Mouse (Mus musculus) CH12.LX (cell line): ENCODE measurements at regions not wholly inside any gene's neighbourhood (a gene's known extent, or its start where the extent isn't known, plus 50 kb on each side); places are given as distances from the start of the nearest gene placed in this dataset.

Source experiments
- DNase-seq: peaks from one replicate; pipeline ENCODE4 v3.0.0-alpha.2; 2013; ENCODE audit errors: extremely low read depth
- H3K27ac ChIP-seq: 2 replicates; pipeline ENCODE4 v1.5.1; 2012; ENCODE audit warnings: low read depth, mild to moderate bottlenecking, control low read depth, moderate library complexity; ENCODE audit not compliant: insufficient read depth
- H3K27me3 ChIP-seq: replicated peaks from 2 replicates; pipeline ENCODE3; 2012; ENCODE audit warnings: inconsistent platforms
- H3K36me3 ChIP-seq, 2 experiments: replicated peaks in 1 of 2; 2 replicates each; pipeline versions ENCODE3 to v1.6.1; 2012; ENCODE audit warnings: inconsistent platforms in 1 of 2, low read length in 1 of 2, mild to moderate bottlenecking in 1 of 2, mixed read lengths in 1 of 2, moderate library complexity in 1 of 2; ENCODE audit not compliant: control insufficient read depth in 1 of 2, insufficient read depth in 1 of 2
- H3K4me1 ChIP-seq, 2 experiments: 2 replicates each; pipeline ENCODE4 v1.6.1; 2012; ENCODE audit warnings: inconsistent platforms in 1 of 2, moderate library complexity in 1 of 2; ENCODE audit not compliant: insufficient read depth in 2 of 2, control insufficient read depth in 1 of 2
- H3K4me2 ChIP-seq: 2 replicates; pipeline ENCODE4 v1.6.1; 2012; ENCODE audit warnings: low read depth, mild to moderate bottlenecking, control low read depth; ENCODE audit not compliant: poor library complexity, insufficient read depth, severe bottlenecking
- H3K4me3 ChIP-seq, 3 experiments: fragments of 150-350 bp in 1 of 3; sonication (generic) in 1 of 3; replicated peaks in 1 of 3; 2 replicates each; pipeline versions ENCODE3 to v1.5.1; 2011 to 2012; ENCODE audit warnings: low read depth in 2 of 3, low read length in 2 of 3, mild to moderate bottlenecking in 2 of 3, moderate library complexity in 2 of 3, control low read depth in 1 of 3, improper control_type of control experiment in 1 of 3, inconsistent platforms in 1 of 3, mixed read lengths in 1 of 3; ENCODE audit not compliant: poor library complexity in 1 of 3
- H3K79me2 ChIP-seq: replicated peaks from 2 replicates; pipeline ENCODE4 v1.6.1; 2012; ENCODE audit warnings: mild to moderate bottlenecking, moderate library complexity; ENCODE audit not compliant: control insufficient read depth, poor library complexity, insufficient read depth, severe bottlenecking; ENCODE audit errors: extremely low read depth
- H3K9ac ChIP-seq: 2 replicates; pipeline ENCODE4 v1.6.1; 2012; ENCODE audit warnings: low read depth, mild to moderate bottlenecking, control low read depth, moderate library complexity; ENCODE audit not compliant: insufficient read depth
- H3K9me3 ChIP-seq: replicated peaks from 2 replicates; pipeline ENCODE3; 2012; ENCODE audit warnings: low read length, inconsistent platforms, mixed read lengths
- BHLHE40 ChIP-seq: IDR thresholded peaks from 2 replicates; pipeline ENCODE4 v1.6.1; 2011; ENCODE audit warnings: mild to moderate bottlenecking, low read depth, low read length, improper control_type of control experiment
- CHD2 ChIP-seq: IDR thresholded peaks from 2 replicates; pipeline ENCODE4 v1.6.1; 2011; ENCODE audit warnings: low read length, improper control_type of control experiment
- ELF1 ChIP-seq: IDR thresholded peaks from 2 replicates; pipeline ENCODE4 v1.6.1; 2014; ENCODE audit warnings: low read depth, mild to moderate bottlenecking, inconsistent platforms, low read length, improper control_type of control experiment
- ETS1 ChIP-seq: conservative IDR thresholded peaks from 2 replicates; pipeline ENCODE4 v1.6.1; 2012; ENCODE audit warnings: low read depth, mild to moderate bottlenecking, inconsistent platforms, low read length, improper control_type of control experiment, moderate library complexity
- GABPA ChIP-seq: IDR thresholded peaks from 2 replicates; pipeline ENCODE4 v1.6.1; 2012; ENCODE audit warnings: low read depth, low read length, improper control_type of control experiment, inconsistent platforms; ENCODE audit not compliant: insufficient replicate concordance
- IRF4 ChIP-seq: IDR thresholded peaks from 2 replicates; pipeline ENCODE4 v1.6.1; 2014; ENCODE audit warnings: low read depth, mild to moderate bottlenecking, inconsistent platforms, low read length, improper control_type of control experiment
- JUN ChIP-seq: IDR thresholded peaks from 2 replicates; pipeline ENCODE4 v1.6.1; 2011; ENCODE audit warnings: low read depth, mild to moderate bottlenecking, low read length, improper control_type of control experiment, moderate library complexity; ENCODE audit not compliant: insufficient read depth
- JUND ChIP-seq: conservative IDR thresholded peaks from 2 replicates; pipeline ENCODE4 v1.6.1; 2011; ENCODE audit warnings: low read depth, low read length, improper control_type of control experiment
- MAFK ChIP-seq: IDR thresholded peaks from 2 replicates; pipeline ENCODE4 v1.6.1; 2011; ENCODE audit warnings: low read length, improper control_type of control experiment; ENCODE audit not compliant: insufficient replicate concordance
- MAX ChIP-seq: IDR thresholded peaks from 2 replicates; pipeline ENCODE4 v1.6.1; 2011; ENCODE audit warnings: low read length, improper control_type of control experiment
- MAZ ChIP-seq: IDR thresholded peaks from 2 replicates; pipeline ENCODE4 v1.6.1; 2012; ENCODE audit warnings: low read depth, mild to moderate bottlenecking, inconsistent platforms, low read length, improper control_type of control experiment, moderate library complexity
- MXI1 ChIP-seq: IDR thresholded peaks from 2 replicates; pipeline ENCODE4 v1.6.1; 2011; ENCODE audit warnings: mild to moderate bottlenecking, low read depth, low read length, improper control_type of control experiment
- MYC ChIP-seq: IDR thresholded peaks from 2 replicates; pipeline ENCODE4 v1.6.1; 2011; ENCODE audit warnings: low read depth, mild to moderate bottlenecking, improper control_type of control experiment, low read length
- PAX5 ChIP-seq: IDR thresholded peaks from 2 replicates; pipeline ENCODE4 v1.6.1; 2012; ENCODE audit warnings: low read length, inconsistent platforms, mixed read lengths
- POLR2AphosphoS2 ChIP-seq: IDR thresholded peaks from 2 replicates; pipeline ENCODE4 v1.6.1; 2011; ENCODE audit warnings: low read depth, low read length, improper control_type of control experiment
- RCOR1 ChIP-seq: conservative IDR thresholded peaks from 2 replicates; pipeline ENCODE4 v1.6.1; 2012; ENCODE audit warnings: low read depth, mild to moderate bottlenecking, inconsistent platforms, low read length, improper control_type of control experiment
- USF1 ChIP-seq: IDR thresholded peaks from 2 replicates; pipeline ENCODE4 v1.6.1; 2014; ENCODE audit warnings: low read depth, mild to moderate bottlenecking, inconsistent platforms, low read length, improper control_type of control experiment
- USF2 ChIP-seq: conservative IDR thresholded peaks from 2 replicates; pipeline ENCODE4 v1.6.1; 2011; ENCODE audit warnings: low read depth, low read length, improper control_type of control experiment
- ZC3H11A ChIP-seq: IDR thresholded peaks from 2 replicates; pipeline ENCODE4 v1.6.1; 2012; ENCODE audit warnings: low read depth, mild to moderate bottlenecking, inconsistent platforms, low read length, improper control_type of control experiment
- ZKSCAN1 ChIP-seq: IDR thresholded peaks from 2 replicates; pipeline ENCODE4 v1.6.1; 2012; ENCODE audit warnings: low read depth, inconsistent platforms, low read length, improper control_type of control experiment, borderline replicate concordance
- dilution Hi-C: fragments of 300-500 bp; cut with MboI; formaldehyde crosslinking; loops from 2 replicates; pipeline ENCODE4 v1.14.3; 2020; ENCODE audit warnings: low sequenced_read_pairs; ENCODE audit not compliant: extremely low pct_unique_long_range_greater_than_20kb, extremely low pct_ligation_motif_present
- in situ Hi-C: fragments of 300-500 bp; cut with MboI; formaldehyde crosslinking; loops from 3 replicates; pipeline ENCODE4 v1.14.3; 2019; ENCODE audit warnings: low sequenced_read_pairs, low pct_ligation_motif_present, low pct_unique_long_range_greater_than_20kb, mixed read lengths

DNA sequence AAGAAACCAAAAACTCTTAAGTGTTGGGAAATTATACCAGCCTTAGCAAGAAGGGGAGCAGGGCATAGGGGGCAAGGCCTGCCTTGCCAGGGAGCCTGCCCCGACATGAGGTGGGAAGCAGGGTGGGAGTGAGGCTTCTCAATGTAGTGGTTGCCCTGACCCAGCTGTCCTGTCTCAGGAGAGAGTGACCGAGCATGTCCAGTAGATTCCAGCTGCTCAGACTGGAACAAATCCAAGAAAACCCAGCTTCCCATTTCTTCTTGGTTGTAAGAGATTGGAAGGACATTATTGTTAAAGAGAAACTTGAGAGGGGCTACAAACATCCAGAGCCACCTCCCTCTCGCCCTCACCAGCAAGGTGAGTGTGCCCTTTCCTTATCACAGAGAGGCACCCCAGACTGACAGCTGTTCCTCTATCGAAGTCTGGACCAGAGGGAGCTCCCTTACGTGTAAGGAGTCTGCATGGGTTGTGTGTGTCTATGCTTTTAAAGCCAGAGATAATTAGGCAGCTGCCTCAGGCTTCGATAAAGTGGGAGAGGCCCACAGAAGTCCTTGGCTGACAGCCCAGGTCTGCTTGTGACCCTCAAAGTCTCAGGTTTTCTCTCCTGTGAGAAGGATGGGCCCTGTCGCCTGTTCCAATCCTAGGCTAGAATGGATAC is 608.1 kb downstream of the Zfp706 start:
- TF ChIP-seq MXI1 = no peak
- no peak for TF ChIP-seq JUN
- TF ChIP-seq USF2 = no peak
- TF ChIP-seq POLR2AphosphoS2 = no peak
- no peak for TF ChIP-seq PAX5
- no peak for TF ChIP-seq ZKSCAN1
- TF ChIP-seq CHD2 = no peak
- TF ChIP-seq MAX = no peak
- no peak for TF ChIP-seq IRF4
- TF ChIP-seq ETS1 = no peak
- no peak for TF ChIP-seq MAZ
- no peak for TF ChIP-seq USF1
- TF ChIP-seq GABPA = no peak
- no peak for TF ChIP-seq MYC
- H3K9me3 ChIP-seq = no peaks in the 10 kb centered on the region
- peaks cover 7 to 43% of the 10 kb centered on the region in 2 experiments for H3K4me1 ChIP-seq
- H3K9ac ChIP-seq = no peak overlapping the region
- no peaks in the 10 kb centered on the region for H3K27me3 ChIP-seq
- no peak overlapping the region for H3K27ac ChIP-seq
- H3K4me2 ChIP-seq = no peak overlapping the region
- H3K36me3 ChIP-seq = no peaks in the 10 kb centered on the region
- H3K4me3 ChIP-seq = no peak overlapping the region
- no peak for DNase-seq
- H3K79me2 ChIP-seq = no peaks in the 10 kb centered on the region
- dilution Hi-C loops = no loop called here
- in situ Hi-C loops = no loop called here

DNA sequence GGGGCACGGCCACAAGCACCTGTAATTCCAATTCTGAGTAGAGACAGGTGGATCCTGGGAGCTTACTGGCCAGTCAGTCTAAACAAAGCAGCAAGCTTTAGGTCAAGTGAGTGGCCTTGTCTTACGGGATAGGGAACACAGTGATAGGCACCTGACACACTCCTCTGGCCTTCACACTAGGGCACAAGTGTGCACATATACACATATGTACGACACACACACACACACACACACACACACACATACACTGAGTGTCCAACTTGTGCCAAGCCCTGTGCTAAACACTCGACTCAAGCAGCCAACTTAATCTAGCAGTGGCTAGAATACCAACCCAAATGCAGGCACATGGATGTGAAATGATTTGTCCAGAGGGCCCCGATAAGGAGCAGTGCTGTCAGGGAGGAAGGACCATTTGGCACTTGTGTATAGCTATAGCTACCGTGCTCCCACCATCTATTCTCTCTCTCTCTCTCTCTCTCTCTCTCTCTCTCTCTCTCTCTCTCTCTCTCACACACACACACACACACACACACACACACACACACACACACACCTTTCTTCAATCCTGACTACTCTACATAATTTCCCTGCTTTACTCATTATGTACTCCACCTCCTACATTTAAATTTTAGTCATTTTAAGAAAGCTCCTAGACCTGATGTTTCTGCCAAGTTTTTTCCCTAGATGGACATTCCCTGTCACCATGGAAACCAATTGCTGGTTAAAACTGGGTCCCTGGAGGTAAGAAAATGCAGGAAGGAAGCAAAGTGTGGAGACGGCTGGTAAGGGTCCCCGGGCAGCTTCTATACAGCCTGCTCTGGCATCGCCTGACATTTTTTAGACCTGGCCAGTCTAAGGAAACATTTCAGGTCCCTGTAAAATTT is 609.2 kb downstream of the Zfp706 start:
- Histone ChIP-seq H3K4me1 (peaks cover 7 to 37% of the 10 kb centered on the region in 2 experiments), H3K79me2 (no peaks in the 10 kb centered on the region), H3K27ac (no peak overlapping the region), H3K4me3 (no peak overlapping the region), H3K4me2 (no peak overlapping the region), H3K9ac (no peak overlapping the region), H3K9me3 (no peaks in the 10 kb centered on the region), H3K36me3 (no peaks in the 10 kb centered on the region), H3K27me3 (no peaks in the 10 kb centered on the region)
- in situ Hi-C loops = no loop called here
- DNase-seq = no peak
- dilution Hi-C loops = no loop called here
- TF ChIP-seq ZC3H11A (no peak), JUND (no peak), ELF1 (no peak), MAFK (no peak), RCOR1 (no peak), ETS1 (no peak), POLR2AphosphoS2 (no peak), BHLHE40 (no peak)
